Mouse (Mus musculus) bone marrow, adult 2 months (tissue): ENCODE data around the gene Bloc1s3.

ENCODE experiments used
- CTCF ChIP-seq: fragments of 200-500 bp; IDR thresholded peaks from 2 replicates; pipeline ENCODE4 v1.5.1; 2011; ENCODE audit warnings: low read length, control low read depth; ENCODE audit not compliant: control insufficient read depth, insufficient read depth
- POLR2A ChIP-seq: fragments of 200-500 bp; IDR thresholded peaks from 2 replicates; pipeline ENCODE4 v1.6.1; 2011; ENCODE audit warnings: low read depth, mild to moderate bottlenecking, control low read depth, low read length, borderline replicate concordance; ENCODE audit not compliant: control insufficient read depth

DNA sequence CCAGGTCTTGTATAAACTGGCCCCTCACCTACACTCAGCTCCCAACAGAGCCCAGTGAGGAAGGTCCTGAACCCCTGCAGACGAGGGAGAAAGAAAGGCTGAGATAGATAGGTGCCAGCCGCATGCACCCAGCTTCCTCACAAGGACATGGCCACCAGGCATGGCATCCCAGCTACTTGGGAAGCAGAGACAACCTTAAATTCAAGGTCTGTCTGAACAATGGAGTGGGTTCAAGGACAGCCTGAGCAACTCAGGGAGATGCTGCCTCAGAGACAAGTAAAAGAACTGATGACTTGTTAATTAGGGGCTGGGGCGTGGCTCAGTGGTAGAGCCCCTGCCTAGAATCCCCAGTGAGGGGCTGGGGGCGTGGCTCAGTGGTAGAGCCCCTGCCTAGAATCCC lies 53.0 kb downstream of the Bloc1s3 start:
- no peak for TF ChIP-seq CTCF
- TF ChIP-seq POLR2A, result no peak
